Comparison of ENCODE assay signal across 8 mouse cellular contexts in genomic region chr14:55660636-55661035, GRCm38 (mm10). TPM values are rescaled to one million over a fixed set of nuclear protein-coding genes. Genes with fewer than 3 reads are reported as not detected.
DNase-seq lines count a peak whose midpoint lies in the region; ATAC-seq lines count a peak whose summit lies in the region.

No protein-coding gene starts in this region.

- no peaks in the 10 kb centered on the region for H3K27me3 ChIP-seq in kidney, embryonic 16.5 days (ENCODE audit: insufficient read depth, low read length)
- H3K27me3 ChIP-seq in embryonic facial prominence, embryonic 10.5 days (replicated peaks; ENCODE audit: low read depth, poor library complexity, severe bottlenecking): no peaks in the 10 kb centered on the region
- no peaks in the 10 kb centered on the region for H3K27me3 ChIP-seq in hindbrain, embryonic 13.5 days
- H3K27me3 ChIP-seq in midbrain, embryonic 12.5 days: no peaks in the 10 kb centered on the region

- peak overlapping the region; percentile 84 for H3K4me3 ChIP-seq in kidney, embryonic 16.5 days (ENCODE audit: low read length)
- peak overlapping the region; percentile 83 for H3K4me3 ChIP-seq in embryonic facial prominence, embryonic 10.5 days
- peak overlapping the region; percentile 69 for H3K4me3 ChIP-seq in hindbrain, embryonic 13.5 days
- peak overlapping the region; percentile 75 for H3K4me3 ChIP-seq in midbrain, embryonic 12.5 days

- H3K9ac ChIP-seq in kidney, embryonic 16.5 days (replicated peaks; ENCODE audit: low read length): no peak overlapping the region
- 0 out of 2 replicates have a peak overlapping the region, but pooled peaks have one; percentile 81 for H3K9ac ChIP-seq in hindbrain, embryonic 13.5 days
- H3K9ac ChIP-seq in midbrain, embryonic 12.5 days (replicated peaks): no peak overlapping the region

- 45% methylated on average over 2 of the region's 2 CpGs for WGBS in kidney, embryonic 16.5 days
- 45% methylated on average over 2 of the region's 2 CpGs for WGBS in embryonic facial prominence, embryonic 10.5 days
- WGBS in hindbrain, embryonic 13.5 days: 48% methylated on average over 2 of the region's 2 CpGs
- 43% methylated on average over 2 of the region's 2 CpGs for WGBS in midbrain, embryonic 12.5 days

- H3K4me2 ChIP-seq in kidney, embryonic 16.5 days (replicated peaks; ENCODE audit: low read depth, low read length): peak overlapping the region; percentile 60; the same call in 1 of the 2 replicates
- H3K4me2 ChIP-seq in hindbrain, embryonic 13.5 days: peak overlapping the region; percentile 64
- peak overlapping the region; percentile 58 for H3K4me2 ChIP-seq in midbrain, embryonic 12.5 days (replicated peaks)

- H3K36me3 ChIP-seq in kidney, embryonic 16.5 days (ENCODE audit: insufficient read depth, low read length): peaks cover 20% of the 10 kb centered on the region
- H3K36me3 ChIP-seq in embryonic facial prominence, embryonic 10.5 days (replicated peaks): peaks cover 59% of the 10 kb centered on the region
- peaks cover 33% of the 10 kb centered on the region for H3K36me3 ChIP-seq in hindbrain, embryonic 13.5 days
- H3K36me3 ChIP-seq in midbrain, embryonic 12.5 days: peaks cover 39% of the 10 kb centered on the region

- H3K27ac ChIP-seq in kidney, embryonic 16.5 days (ENCODE audit: low read length): no peak overlapping the region; the same call in 1 of the 2 replicates
- H3K27ac ChIP-seq in embryonic facial prominence, embryonic 10.5 days (replicated peaks): peak overlapping the region; percentile 83; the same call in 1 of the 2 replicates
- no peak overlapping the region; the same call in 1 of the 2 replicates for H3K27ac ChIP-seq in hindbrain, embryonic 13.5 days
- peak overlapping the region; percentile 65; the same call in 1 of the 2 replicates for H3K27ac ChIP-seq in midbrain, embryonic 12.5 days (replicated peaks)

- H3K4me1 ChIP-seq in kidney, embryonic 16.5 days (ENCODE audit: insufficient read depth, low read length): peaks cover 10% of the 10 kb centered on the region; the same call in 1 of the 2 replicates
- H3K4me1 ChIP-seq in embryonic facial prominence, embryonic 10.5 days: peaks cover 12% of the 10 kb centered on the region
- peaks cover 15% of the 10 kb centered on the region for H3K4me1 ChIP-seq in hindbrain, embryonic 13.5 days (replicated peaks)
- 0 out of 2 replicates have a peak, but pooled peaks cover 3% of the 10 kb centered on the region for H3K4me1 ChIP-seq in midbrain, embryonic 12.5 days

- no peak for DNase-seq in kidney, postnatal 36 days
- DNase-seq in embryonic facial prominence, embryonic 10.5 days (ENCODE audit: low spot score): no peak
- DNase-seq in layer of hippocampus, postnatal 36 days: no peak
- DNase-seq in embryo, embryonic 10.5 days (ENCODE audit: low spot score): no peak
- DNase-seq in urinary bladder, postnatal 36 days (ENCODE audit: low spot score in 2 of 2): no peak

- peak; percentile 20; the same call in 1 of the 2 replicates for ATAC-seq in kidney, embryonic 16.5 days (ENCODE audit: low FRiP score, low TSS enrichment)
- peak; percentile 50 for ATAC-seq in hindbrain, embryonic 13.5 days (ENCODE audit: low FRiP score)
- 0 out of 2 replicates have a peak, but pooled peaks have one; percentile 10 for ATAC-seq in midbrain, embryonic 12.5 days (ENCODE audit: low FRiP score, low read depth)

- no peaks in the 10 kb centered on the region for H3K9me3 ChIP-seq in kidney, embryonic 16.5 days (ENCODE audit: low read length)
- H3K9me3 ChIP-seq in embryonic facial prominence, embryonic 10.5 days: no peaks in the 10 kb centered on the region
- H3K9me3 ChIP-seq in hindbrain, embryonic 13.5 days: no peaks in the 10 kb centered on the region
- H3K9me3 ChIP-seq in midbrain, embryonic 12.5 days: no peaks in the 10 kb centered on the region

RNA-seq across cellular contexts. Expression of gene Mdp1, which starts 0.3 kb away (rescaled TPM):
- 59.8 and 61.0 TPM in 2 replicates for polyA plus RNA-seq in kidney, embryonic 16.5 days (2015; fragmentation: Nextera tagmentation; extraction: Ambion mirVana)
- polyA plus RNA-seq in embryonic facial prominence, embryonic 10.5 days (2016; fragmentation: Nextera tagmentation; extraction: Ambion mirVana): 62.1 and 66.3 TPM in 2 replicates
- polyA plus RNA-seq in hindbrain, embryonic 13.5 days (2015; fragmentation: Nextera tagmentation; extraction: Ambion mirVana): 74.7 and 77.5 TPM in 2 replicates
- polyA plus RNA-seq in midbrain, embryonic 12.5 days (2016; fragmentation: Nextera tagmentation; extraction: Ambion mirVana): 63.8 and 67.2 TPM in 2 replicates
- 10 to 100 TPM; 46.4 to 49.9 TPM for total RNA-seq in layer of hippocampus, postnatal 36 days (2021)

RNA-seq across cellular contexts. Expression of gene Tssk4, which starts 10.7 kb away (rescaled TPM):
- 1.1 and 1.3 TPM in 2 replicates for polyA plus RNA-seq in kidney, embryonic 16.5 days (2015; fragmentation: Nextera tagmentation; extraction: Ambion mirVana)
- 0.74 and 0.82 TPM in 2 replicates for polyA plus RNA-seq in embryonic facial prominence, embryonic 10.5 days (2016; fragmentation: Nextera tagmentation; extraction: Ambion mirVana)
- polyA plus RNA-seq in hindbrain, embryonic 13.5 days (2015; fragmentation: Nextera tagmentation; extraction: Ambion mirVana): 0.41 and 0.43 TPM in 2 replicates
- polyA plus RNA-seq in midbrain, embryonic 12.5 days (2016; fragmentation: Nextera tagmentation; extraction: Ambion mirVana): 0.63 and 0.80 TPM in 2 replicates
- 1 to 10 TPM; 1.3 to 1.7 TPM for total RNA-seq in layer of hippocampus, postnatal 36 days (2021)

RNA-seq across cellular contexts. Expression of gene Gmpr2, which starts 11.1 kb away (rescaled TPM):
- 74.1 and 74.2 TPM in 2 replicates for polyA plus RNA-seq in kidney, embryonic 16.5 days (2015; fragmentation: Nextera tagmentation; extraction: Ambion mirVana)
- polyA plus RNA-seq in embryonic facial prominence, embryonic 10.5 days (2016; fragmentation: Nextera tagmentation; extraction: Ambion mirVana): 60.7 and 64.7 TPM in 2 replicates
- 51.1 and 52.9 TPM in 2 replicates for polyA plus RNA-seq in hindbrain, embryonic 13.5 days (2015; fragmentation: Nextera tagmentation; extraction: Ambion mirVana)
- polyA plus RNA-seq in midbrain, embryonic 12.5 days (2016; fragmentation: Nextera tagmentation; extraction: Ambion mirVana): 56.4 and 64.8 TPM in 2 replicates
- total RNA-seq in layer of hippocampus, postnatal 36 days (2021): 10 to 100 TPM; 24.4 to 27.9 TPM

RNA-seq across cellular contexts. Expression of gene Nedd8, which starts 11.3 kb away (rescaled TPM):
- 514 and 521 TPM in 2 replicates for polyA plus RNA-seq in kidney, embryonic 16.5 days (2015; fragmentation: Nextera tagmentation; extraction: Ambion mirVana)
- polyA plus RNA-seq in embryonic facial prominence, embryonic 10.5 days (2016; fragmentation: Nextera tagmentation; extraction: Ambion mirVana): 628 and 638 TPM in 2 replicates
- polyA plus RNA-seq in hindbrain, embryonic 13.5 days (2015; fragmentation: Nextera tagmentation; extraction: Ambion mirVana): 585 and 628 TPM in 2 replicates
- polyA plus RNA-seq in midbrain, embryonic 12.5 days (2016; fragmentation: Nextera tagmentation; extraction: Ambion mirVana): 515 and 554 TPM in 2 replicates
- total RNA-seq in layer of hippocampus, postnatal 36 days (2021): 100 to 1,000 TPM; 328 to 337 TPM

RNA-seq across cellular contexts. Expression of gene Tm9sf1, which starts 17.0 kb away (rescaled TPM):
- 137 and 139 TPM in 2 replicates for polyA plus RNA-seq in kidney, embryonic 16.5 days (2015; fragmentation: Nextera tagmentation; extraction: Ambion mirVana)
- 78.3 and 79.3 TPM in 2 replicates for polyA plus RNA-seq in embryonic facial prominence, embryonic 10.5 days (2016; fragmentation: Nextera tagmentation; extraction: Ambion mirVana)
- 58.5 and 65.8 TPM in 2 replicates for polyA plus RNA-seq in hindbrain, embryonic 13.5 days (2015; fragmentation: Nextera tagmentation; extraction: Ambion mirVana)
- polyA plus RNA-seq in midbrain, embryonic 12.5 days (2016; fragmentation: Nextera tagmentation; extraction: Ambion mirVana): 64.0 and 66.1 TPM in 2 replicates
- total RNA-seq in layer of hippocampus, postnatal 36 days (2021): 10 to 100 TPM; 43.4 to 44.3 TPM

Comparison
In these comparisons a context has a peak if more than half of its experiments do, and no peak if none do; other contexts are left out.
1. H3K27ac ChIP-seq: peak in embryonic facial prominence, embryonic 10.5 days (single experiment) and midbrain, embryonic 12.5 days (single experiment); none in kidney, embryonic 16.5 days (single experiment) and hindbrain, embryonic 13.5 days (single experiment).
2. Peak in every context shown above with its lines, with median percentiles within 50 percentile points of each other: ATAC-seq, H3K4me2 ChIP-seq and H3K4me3 ChIP-seq.